Mouse (Mus musculus) mouse trophoblast stem cell (cell line): ENCODE data around the gene Nr5a2.

ENCODE experiments used
- in situ Hi-C, 2 experiments: fragments of 300-500 bp; cut with MseI, MboI; formaldehyde crosslinking; loops; 2 replicates in 1 of 2; 3 replicates in 1 of 2; pipeline ENCODE4 v1.15.1; 2025

Nr5a2 gene

DNA sequence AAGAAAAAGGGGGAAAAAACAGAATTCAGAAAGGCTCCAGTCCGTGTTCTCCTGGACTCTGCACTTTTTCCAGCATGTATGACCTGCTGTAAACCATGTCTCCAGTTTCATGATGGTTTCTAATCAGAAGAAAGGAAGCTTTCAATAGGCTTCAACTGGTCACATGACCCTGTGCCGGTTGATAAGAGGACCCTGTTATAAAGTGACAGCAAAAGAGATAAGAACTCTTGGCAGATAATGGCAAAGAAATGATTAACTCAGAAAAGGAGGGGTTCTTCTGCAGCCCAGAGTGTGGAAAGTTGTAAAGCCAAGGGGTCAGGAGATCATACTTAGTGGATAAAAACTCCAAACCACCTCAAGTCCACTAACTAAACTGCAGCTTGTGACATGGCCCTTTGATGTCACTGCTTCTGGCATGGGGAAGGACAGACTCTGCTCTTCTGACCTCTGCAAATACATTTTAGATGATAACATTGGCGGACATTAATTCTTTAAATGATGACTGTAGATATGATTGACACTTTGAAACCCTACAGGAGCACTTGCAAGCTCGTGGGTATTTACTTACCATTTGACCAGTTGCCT lies at the start of gene Nr5a2:
Gene Nr5a2, minus strand, starts transcription at position 21 of the 585 bp plus-strand sequence.
- in situ Hi-C loops = no loop called here

DNA sequence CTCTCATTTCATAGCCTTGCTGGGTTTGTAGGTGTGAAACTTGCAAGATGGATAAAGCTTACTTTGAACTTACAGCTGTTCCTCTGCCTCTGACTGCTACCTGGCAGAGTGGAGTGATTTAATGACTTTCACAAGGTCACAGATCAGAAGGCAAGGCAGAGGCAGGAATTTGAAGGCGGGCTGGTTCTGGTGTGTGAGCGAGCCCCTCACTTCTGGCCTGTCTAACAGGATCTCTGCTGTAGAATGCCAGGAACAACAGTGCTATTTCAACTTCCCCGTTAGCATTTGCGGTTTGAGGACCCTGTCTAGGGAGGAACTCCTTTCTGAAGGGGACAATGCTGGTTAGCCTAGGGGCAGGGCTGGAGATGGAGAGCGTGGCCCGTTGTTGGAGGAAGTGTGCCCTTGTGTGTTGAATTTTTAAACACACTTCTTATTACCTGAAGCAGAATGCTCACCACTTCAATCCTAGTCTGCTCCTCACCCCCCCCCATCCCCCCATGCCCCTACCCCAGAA lies 48.5 kb upstream of the Nr5a2 start:
- in situ Hi-C loops = no loop called here

DNA sequence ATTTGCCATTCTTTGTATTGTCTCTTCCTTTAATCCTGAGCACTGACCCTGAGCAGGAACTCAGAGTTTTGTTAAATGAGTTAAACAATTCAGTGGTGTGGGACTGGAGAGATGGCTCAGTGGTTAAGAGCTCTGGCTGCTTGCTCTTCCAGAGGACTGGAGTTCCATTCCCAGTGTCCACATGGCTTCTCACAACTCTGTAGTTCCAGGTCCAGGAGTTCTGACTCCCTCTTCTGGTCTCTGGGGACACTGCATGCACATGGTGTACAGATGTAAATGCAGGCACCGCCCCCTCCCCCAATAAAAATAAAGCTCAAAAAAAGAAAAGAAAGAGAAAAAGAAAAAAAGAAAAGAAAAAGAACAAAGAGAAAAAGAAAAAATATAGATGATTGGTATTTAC lies 43.6 kb upstream of the Nr5a2 start:
- in situ Hi-C loops = no loop called here

DNA sequence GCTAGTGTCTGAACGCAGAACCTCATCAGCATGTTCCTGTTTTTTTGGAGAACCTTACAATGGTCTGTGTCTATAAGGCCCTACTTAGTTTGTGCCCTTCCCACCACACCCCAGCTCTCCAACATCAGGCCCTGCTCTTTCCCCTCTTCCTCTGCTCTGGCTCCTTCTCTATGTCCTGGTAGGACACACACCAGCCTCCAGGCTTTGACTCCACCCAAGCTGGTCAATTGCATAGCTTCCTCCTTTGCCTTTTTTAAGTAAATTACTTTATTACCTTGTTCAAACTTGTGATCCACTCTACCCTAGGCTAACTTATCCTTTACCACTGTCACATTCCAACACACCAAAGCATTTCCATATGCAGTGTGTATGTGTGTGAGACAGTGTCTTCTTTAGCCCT lies 42.9 kb upstream of the Nr5a2 start:
- in situ Hi-C loops = no loop called here

DNA sequence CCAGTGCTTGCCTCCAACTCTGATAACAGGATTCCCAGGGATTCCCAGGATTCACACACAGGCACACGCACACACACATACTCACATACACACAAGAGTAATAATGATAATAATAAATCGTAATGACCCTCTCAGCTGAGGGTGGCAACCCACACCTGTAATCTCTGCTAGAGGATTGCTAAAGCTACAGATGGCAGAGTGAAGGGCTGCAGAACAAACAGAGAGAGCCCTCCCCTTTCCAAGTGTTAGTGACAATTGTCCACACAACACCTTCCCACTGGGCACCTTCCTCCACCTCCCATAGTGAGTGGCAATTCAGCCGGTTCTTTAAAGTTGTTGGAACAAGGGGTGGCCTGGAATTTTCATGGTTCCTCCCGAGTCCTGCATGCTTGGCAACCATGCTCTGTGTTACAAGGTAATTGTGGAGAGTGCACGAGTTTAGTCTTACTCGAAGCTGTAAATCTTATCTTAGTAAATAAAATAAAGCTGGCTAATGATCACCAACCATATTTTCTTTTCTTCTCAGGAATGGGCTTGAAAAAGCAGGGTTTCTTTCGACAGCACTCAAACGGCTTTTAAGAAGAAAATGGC lies 31.6 kb upstream of the Nr5a2 start:
- in situ Hi-C loops = no loop called here

DNA sequence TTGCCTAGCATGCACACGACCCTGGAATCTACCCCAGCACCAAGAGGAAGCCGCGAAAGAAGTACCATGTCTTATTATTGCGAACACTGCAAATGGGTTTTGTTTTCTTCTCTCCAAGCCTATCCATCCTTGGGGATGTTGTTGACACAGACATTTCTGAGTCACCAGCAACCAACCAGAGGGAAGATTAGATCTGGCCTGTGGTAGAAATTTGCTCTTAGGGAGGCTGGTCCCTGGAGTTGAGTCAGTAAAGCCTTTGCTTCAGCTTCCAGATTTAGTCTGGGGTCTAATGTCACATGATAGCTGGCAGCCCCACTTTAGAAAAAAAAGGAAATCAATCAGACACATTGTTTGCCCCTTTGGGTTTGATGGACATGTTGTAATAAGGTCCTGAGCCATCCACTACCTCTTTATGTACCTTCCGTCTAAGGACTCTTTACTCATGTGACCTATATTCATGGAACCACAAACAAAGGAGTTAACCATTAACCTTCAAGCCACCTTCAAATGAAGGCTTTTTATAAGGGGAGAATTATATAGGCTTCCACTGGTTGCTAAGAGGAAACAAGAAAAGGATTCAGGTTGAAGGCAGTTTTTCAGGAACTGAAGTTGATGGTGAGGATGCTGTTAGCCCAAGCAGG lies 20.1 kb upstream of the Nr5a2 start:
- in situ Hi-C loops = no loop called here

DNA sequence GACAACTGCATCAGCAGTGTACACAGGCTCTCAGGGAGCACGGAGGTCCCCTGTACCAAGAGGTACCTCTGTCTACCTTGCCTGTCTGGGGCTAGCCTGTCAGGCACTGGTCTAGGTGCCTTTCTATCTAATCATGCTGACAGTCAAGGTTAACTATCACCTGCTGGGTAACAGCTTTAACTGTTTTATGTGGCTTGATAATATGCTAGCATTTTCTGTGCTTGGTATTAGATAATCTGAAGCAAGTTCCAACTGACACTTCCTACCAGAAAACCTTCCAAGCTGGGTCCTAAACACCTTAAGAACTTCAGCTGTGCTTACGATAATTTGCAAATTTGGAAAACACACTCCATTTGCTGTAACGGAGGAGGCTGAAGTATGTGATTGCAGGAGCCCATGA lies 17.6 kb upstream of the Nr5a2 start:
- in situ Hi-C loops = no loop called here

DNA sequence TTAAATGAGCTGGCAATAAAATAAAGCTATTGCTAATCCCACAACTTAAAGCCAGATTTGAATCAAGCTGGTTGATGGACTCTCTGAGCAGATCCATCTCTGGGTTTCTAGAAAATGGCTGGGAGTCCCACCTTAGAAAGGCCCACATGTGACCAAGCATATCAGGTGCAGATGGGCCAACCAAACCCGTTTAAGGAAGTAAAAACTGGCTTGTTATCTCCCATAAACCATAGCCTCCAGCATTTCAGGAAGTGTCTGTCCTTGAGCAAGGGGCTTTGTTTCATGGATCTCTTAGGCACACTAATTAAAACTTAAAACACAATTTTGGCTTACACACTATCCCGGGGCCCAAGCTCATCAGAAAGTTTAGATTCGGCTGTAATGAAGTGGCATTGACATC lies 13.8 kb upstream of the Nr5a2 start:
- in situ Hi-C loops = no loop called here

DNA sequence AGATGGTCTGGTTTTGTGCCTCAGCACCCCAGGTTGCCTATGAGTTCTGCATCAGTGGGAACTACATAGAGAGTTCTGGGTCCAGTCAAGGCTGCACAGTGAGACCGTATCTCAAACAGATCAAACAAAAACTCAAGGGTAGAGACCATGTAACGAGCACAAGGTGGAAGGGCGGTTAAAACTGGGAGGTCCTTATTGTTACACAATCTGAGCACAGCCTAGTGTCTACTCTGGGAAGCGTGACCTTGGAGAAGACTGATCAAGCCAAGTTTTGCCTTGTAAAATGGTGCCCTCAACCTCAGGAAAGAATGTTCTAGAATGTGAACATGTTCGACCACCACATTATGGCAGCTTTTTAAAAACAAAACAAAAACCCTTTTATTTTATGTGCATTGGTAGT lies 12.8 kb upstream of the Nr5a2 start:
- in situ Hi-C loops = no loop called here

DNA sequence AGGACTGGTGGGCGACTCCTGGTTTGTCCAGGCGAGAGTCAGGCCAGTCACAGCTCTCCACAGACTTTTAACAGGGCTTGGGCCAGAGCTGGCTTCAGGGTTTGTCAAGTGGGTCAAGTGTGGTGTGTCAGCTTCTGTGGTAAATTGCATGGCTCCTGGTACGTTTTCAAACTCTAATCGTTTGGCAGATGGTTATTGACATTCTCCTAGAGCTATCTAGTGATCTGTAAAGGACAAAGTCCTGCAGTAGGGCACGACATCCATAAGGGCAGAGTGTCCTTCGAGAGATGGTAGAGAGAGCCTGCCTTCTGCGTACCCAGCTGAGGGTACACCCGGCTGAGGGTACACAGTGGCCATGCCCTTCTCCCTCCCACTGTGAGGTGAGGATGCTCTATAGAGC lies 10.7 kb upstream of the Nr5a2 start:
- in situ Hi-C loops = no loop called here

DNA sequence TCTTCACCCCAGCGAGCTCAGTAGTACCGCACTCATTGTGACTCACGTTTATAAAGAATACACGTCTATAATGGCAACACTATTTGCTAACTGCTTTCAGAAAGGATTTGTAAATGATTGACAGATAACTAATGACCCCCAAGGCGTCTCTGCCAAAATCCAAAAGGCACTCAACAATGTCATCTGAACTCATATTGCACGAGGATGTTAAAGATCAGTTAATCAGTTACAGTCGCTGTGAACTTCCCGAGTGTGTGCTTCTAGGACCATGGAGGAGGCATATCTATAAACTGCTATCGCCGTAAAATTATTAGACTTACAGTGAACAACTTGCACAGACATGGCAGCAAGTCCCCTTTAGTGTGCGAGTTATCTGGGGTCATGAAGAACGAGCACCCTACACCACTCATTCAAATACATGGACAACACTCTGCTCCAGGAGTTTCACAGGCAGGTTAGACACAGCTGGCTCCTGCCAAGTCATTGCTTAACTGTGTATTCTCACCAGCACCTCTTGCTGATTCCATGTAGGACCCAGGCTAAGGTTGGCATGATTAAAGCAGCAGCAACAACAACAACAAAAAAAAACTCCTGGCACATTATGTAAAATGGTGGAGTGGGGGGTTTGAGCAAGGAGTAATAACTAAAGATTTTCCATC lies 6.6 kb upstream of the Nr5a2 start:
- in situ Hi-C loops = no loop called here

DNA sequence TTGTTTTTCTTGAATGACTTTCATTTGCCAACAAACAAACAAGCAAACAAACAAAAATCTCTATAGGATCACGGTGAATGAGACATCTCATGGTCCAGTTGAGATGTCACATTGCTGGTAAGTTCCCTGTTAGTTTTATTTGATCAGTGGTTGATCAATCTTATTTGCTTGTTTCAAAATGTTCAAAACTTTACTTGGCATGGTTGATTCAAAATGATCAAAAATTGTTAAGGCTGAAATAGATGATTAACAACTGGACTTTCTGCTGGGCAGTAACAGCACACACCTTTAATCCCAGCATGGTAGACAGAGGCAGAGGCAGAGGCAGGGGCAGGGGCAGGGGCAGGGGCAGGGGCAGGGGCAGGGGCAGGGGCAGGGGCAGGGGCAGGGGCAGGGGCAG lies 757 bp downstream of the Nr5a2 start:
- in situ Hi-C loops = no loop called here

DNA sequence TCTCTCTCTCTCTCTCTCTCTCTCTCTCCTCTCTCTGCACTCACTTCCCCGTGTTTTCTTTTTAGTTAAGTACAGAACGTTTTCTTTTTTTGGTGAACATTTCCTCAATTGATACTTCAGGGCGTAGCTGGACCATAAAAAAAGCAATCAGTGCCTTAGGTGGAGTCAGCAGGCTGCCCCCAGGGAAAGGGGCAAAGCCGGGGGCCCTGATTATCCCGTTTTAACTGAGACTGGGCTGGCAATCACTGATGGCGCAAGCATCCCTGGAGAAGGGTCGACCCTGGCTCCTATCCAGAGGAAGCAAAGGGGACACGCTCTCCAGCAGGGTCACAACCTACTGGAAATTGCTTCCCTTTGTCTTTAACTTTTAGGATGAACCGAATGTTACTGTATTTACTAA lies 1.6 kb downstream of the Nr5a2 start:
- in situ Hi-C loops = no loop called here

DNA sequence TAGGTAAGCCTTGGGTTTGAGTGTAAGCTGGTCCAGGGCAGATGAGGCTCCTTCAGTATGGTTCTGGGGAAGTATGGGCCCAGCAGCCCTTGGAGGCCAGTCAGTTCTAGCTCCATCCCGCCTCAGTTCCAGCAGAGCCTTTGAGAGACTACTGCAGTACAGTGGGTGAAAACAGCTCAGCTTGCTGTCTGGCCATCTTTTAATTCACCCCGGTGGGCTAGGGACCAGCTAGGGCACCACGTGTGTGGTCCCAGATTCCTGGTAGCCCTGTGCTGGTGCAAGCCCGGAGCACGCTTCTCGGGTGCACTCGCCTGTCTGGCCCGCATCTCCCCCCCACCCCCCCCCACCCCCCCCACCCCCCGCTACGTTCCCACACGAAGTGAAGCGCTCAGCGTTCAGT lies 2.1 kb downstream of the Nr5a2 start:
- in situ Hi-C loops = no loop called here

DNA sequence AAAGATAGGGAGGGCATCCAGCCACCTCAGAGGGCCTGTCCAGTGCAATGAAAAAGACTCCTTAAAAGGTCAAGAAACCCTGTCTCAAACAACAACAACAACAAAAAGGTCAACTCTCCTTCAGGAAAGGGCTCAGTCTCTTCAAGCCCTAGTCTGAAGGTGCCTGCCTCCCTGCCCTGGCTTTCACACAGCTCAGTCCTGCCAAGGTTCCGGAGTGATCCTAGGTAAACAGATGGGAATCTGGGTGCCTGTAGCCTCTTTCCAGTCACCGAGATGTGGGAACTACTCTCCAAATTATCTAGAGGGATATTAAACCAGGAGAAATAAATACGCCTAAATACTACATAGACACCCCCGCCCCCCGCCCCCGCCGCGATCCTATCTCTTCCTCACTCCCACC lies 2.6 kb downstream of the Nr5a2 start:
- in situ Hi-C loops = no loop called here

DNA sequence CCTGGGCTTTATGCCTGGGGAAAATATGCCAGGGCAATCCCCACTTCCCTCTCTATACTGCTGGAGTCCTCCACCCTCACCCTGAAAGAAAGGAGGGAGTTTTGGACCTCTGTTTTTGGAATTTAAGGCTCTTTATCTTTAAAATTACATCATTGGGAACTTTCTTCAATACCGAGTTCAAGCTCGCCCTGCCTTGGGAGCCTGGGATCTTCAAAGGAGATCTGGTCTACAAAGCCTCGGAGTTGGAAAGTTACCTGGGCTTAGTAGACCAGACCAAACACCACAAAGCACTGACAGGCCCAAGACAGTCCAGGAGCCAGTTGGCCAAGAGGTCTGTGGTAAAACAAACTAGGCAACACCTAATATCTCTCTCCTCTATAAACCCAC lies 6.1 kb downstream of the Nr5a2 start:
- in situ Hi-C loops = no loop called here

DNA sequence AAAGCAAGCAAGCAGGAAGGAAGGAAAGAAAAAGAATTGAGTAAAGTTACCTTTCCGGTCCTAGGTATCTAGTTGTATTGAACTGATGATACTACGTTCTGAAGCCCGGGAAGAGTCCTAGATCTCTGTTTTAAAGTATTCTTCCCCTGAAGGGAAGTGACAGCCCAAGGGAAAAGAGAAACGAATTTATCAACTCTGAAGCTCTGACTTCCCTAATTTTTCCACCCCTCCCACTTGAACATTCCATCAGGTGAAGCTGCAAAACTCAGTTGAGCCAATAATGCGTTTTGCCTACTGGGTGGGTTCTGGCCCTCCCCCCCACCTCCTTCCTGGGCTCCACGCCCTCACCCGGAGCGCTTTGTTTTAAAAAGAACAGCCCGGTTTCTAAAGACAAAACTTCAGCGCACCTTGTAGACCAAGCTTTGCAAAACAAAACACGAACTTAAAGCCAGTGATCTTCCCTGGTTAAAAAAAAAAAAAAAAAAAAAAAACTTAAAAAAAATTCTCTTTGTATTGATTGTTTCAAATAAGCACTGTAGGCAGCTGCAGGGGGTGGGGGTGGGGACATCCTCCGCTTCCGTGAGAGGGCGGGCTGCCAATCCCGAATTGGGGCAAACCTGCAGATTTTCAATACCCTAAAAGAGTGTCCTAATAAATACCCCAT lies 6.7 kb downstream of the Nr5a2 start:
- in situ Hi-C loops = no loop called here

DNA sequence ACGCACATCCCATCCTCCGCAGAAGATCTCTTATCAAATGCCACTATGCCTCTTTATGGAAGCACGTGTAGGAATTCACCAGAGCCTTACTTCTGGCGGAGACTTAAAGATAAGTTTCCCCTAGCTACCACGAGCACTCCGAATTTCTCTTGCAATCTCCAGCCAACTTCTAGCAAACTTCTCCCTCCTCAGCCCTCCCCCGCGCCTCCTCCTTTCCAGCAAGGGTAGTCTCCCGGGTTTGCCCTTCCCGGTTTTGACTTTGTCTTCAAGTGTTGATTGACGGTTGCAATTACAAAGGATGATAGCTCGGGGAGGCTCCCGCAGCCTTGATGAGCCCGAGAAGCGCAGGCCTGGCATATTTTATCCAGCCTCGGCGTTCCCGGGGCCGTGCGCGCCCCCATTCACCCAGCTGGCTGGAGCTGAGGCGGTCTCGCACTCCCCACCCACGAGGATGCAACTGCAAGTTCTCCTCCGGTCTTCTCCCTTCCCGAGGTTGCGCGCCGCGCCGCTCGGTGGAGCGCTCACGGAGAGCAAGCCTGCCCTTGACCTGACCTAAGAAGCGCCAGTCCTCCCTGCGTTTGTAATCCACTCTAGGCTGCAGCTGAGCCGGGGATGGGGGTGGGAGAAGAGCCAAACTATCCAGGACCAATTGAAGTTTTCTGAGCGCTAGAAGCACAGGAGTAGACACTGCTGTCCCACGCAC lies 7.5 kb downstream of the Nr5a2 start:
- in situ Hi-C loops = no loop called here

DNA sequence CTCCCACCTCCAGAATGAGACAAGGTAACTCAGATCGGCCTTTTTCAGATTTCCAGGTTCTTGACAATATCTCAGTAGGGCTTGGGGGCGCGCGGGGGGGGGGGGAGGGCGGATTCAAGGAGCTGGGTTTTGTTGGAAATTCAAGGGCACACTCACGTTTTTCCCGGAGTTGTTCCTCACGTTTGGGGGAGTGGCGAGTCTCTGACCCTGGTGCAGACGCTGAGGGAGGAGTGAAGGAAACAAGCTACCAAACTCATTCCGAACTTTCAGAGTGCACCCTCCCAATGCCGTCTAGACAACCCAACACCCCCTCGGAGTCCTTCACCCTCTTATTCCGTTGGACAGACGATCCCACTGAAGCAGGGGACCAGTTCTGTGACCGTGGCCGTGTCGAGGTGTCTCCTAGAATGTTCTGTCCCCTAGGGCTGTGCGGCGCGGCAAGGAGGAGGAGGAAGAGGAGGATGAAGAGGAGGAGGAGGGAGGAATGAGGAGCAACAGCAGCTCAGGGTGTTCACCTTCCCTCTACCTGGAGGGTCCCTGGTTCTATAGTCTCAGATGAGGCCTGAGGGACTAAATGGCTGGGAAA lies 8.2 kb downstream of the Nr5a2 start:
- in situ Hi-C loops = no loop called here

DNA sequence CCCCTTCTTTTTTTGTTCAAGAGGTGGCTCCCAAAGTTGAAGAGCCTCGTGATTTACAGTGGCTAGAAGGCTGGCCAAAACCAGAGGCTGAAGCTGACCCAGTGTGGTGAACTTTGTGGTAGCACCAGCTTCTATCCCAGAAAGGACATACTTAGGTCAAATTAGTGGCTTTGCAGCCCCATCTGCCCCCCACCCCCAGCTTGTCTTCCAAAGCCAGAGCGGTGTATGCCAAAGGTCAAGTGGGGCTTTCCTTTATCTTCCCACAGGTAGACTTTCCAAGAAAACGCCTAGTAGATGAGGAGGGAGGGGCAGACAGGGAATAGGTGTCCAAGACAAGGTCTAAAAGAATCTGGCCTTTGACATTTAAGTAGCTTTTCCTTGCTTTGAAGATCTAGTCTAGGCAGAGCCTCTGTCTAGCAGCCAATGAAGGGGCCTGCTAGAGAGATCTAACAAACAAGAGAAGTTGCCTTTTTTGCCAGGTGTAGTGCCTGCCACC lies 9.0 kb downstream of the Nr5a2 start:
- in situ Hi-C loops = no loop called here

DNA sequence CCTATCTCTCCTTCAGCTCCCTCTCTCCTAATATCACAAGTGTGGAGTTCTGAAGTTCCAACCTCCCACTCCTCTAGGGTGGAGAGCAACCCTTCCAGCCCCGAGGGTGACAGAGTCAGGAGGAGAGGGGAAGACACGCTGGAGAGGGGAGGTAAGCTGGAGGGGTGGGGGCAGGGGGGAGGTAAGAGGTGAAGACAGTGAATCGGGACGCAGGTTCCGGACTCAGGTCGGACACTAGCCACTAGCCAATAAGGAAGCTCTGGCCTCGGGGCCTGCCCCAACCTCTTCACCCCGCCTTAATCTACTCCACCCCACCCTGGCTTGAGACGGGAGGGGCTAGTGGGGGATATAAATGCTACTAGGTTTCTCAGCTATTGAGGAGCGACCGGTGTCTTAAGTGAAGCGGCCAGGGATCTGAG lies 10.9 kb downstream of the Nr5a2 start:
- in situ Hi-C loops = no loop called here
